In genomic region chr5:35740716-35741115, GRCm38 (mm10) we compare ENCODE assay signal across 19 mouse cellular contexts. TPM values are rescaled to one million over a fixed set of nuclear protein-coding genes. Genes with fewer than 3 reads are reported as not detected.
DNase-seq lines count a peak whose midpoint lies in the region; ATAC-seq and TF ChIP-seq lines count a peak whose summit lies in the region.
"Had no signal": no experiment of that assay in that cellular context is flagged by ENCODE, and none has a peak within 500 bp of the region (broad histone marks: within the 10 kb centered on the region; RNA-seq: fewer than 3 reads in every experiment).

No protein-coding gene starts in this region.

- H3K9me3 ChIP-seq in kidney, postnatal 0 days (replicated peaks; ENCODE audit: low read length) = no peaks in the 10 kb centered on the region
- H3K9me3 ChIP-seq in E14TG2a.4 (ENCODE audit: low read length) (no peaks in the 10 kb centered on the region), ES-Bruce4 (replicated peaks; ENCODE audit: control insufficient read depth, insufficient read depth, low read length, poor library complexity, severe bottlenecking) (no peaks in the 10 kb centered on the region)
- H3K9me3 ChIP-seq in intestine, postnatal 0 days (ENCODE audit: control insufficient read depth) = no peaks in the 10 kb centered on the region
- H3K9me3 ChIP-seq: forebrain, embryonic 12.5 days; hindbrain, embryonic 15.5 days; limb, embryonic 13.5 days; liver, embryonic 12.5 days; megakaryocyte, embryonic 14.5 days; midbrain, embryonic 13.5 days had no signal

- 24% methylated on average over 10 of the region's 10 CpGs for WGBS in kidney, postnatal 0 days
- 25% methylated on average over 10 of the region's 10 CpGs for WGBS in intestine, postnatal 0 days
- 22% methylated on average over 10 of the region's 10 CpGs for WGBS in thymus, adult 2 months

- no peaks in the 10 kb centered on the region for H3K27me3 ChIP-seq in kidney, postnatal 0 days (ENCODE audit: insufficient read depth, low read length)
- H3K27me3 ChIP-seq in E14TG2a.4 (ENCODE audit: insufficient read depth, low read length) = no peaks in the 10 kb centered on the region
- H3K27me3 ChIP-seq in ES-Bruce4 (ENCODE audit: control insufficient read depth, insufficient read depth, low read length, poor library complexity, severe bottlenecking) = no peaks in the 10 kb centered on the region
- H3K27me3 ChIP-seq in intestine, postnatal 0 days (replicated peaks; ENCODE audit: control insufficient read depth, insufficient read depth, low read length) = no peaks in the 10 kb centered on the region
- no peaks in the 10 kb centered on the region for H3K27me3 ChIP-seq in thymus, adult 2 months (ENCODE audit: control insufficient read depth, insufficient read depth, low read length)

- H3K27ac ChIP-seq in kidney, postnatal 0 days = peak overlapping the region; percentile 80
- H3K27ac ChIP-seq in ES-Bruce4 (ENCODE audit: insufficient read depth, low read length) = peak overlapping the region; percentile 59
- H3K27ac ChIP-seq in intestine, postnatal 0 days (ENCODE audit: low read depth, low read length) = peak overlapping the region; percentile 91; the same call in 1 of the 2 replicates
- H3K27ac ChIP-seq in thymus, adult 2 months (ENCODE audit: control insufficient read depth, insufficient read depth, low read length) = no peak overlapping the region
- H3K27ac ChIP-seq: forebrain, embryonic 12.5 days; hindbrain, embryonic 15.5 days; limb, embryonic 13.5 days; liver, embryonic 12.5 days; midbrain, embryonic 13.5 days had no signal

- H3K4me3 ChIP-seq in kidney, postnatal 0 days (replicated peaks; ENCODE audit: low read depth, low read length) = no peak overlapping the region
- peak overlapping the region; percentile 60 for H3K4me3 ChIP-seq in E14TG2a.4 (replicated peaks; ENCODE audit: low read length)
- H3K4me3 ChIP-seq in ES-Bruce4 (ENCODE audit: low read depth, low read length) = 0 out of 2 replicates have a peak overlapping the region, but pooled peaks have one; percentile 5
- no peak overlapping the region for H3K4me3 ChIP-seq in intestine, postnatal 0 days (ENCODE audit: low read depth, low read length)
- no peak overlapping the region for H3K4me3 ChIP-seq in thymus, adult 2 months (ENCODE audit: control insufficient read depth, insufficient read depth, low read length)
- H3K4me3 ChIP-seq: forebrain, embryonic 12.5 days; heart, adult 2 months; hindbrain, embryonic 15.5 days; limb, embryonic 13.5 days; liver, embryonic 12.5 days; megakaryocyte, embryonic 14.5 days; midbrain, embryonic 13.5 days had no signal

- TF ChIP-seq EP300 in ES-Bruce4 (IDR thresholded peaks at IDR 0.05; ENCODE audit: insufficient read depth, low read depth, low read length) = peak; percentile 45; the same call in 1 of the 2 replicates

- H3K36me3 ChIP-seq in kidney, postnatal 0 days (ENCODE audit: insufficient read depth, low read length) = no peaks in the 10 kb centered on the region
- no peaks in the 10 kb centered on the region for H3K36me3 ChIP-seq in E14TG2a.4 (ENCODE audit: insufficient read depth, low read length)
- no peaks in the 10 kb centered on the region for H3K36me3 ChIP-seq in ES-Bruce4 (ENCODE audit: control insufficient read depth, insufficient read depth, low read length, poor library complexity, severe bottlenecking)
- no peaks in the 10 kb centered on the region for H3K36me3 ChIP-seq in intestine, postnatal 0 days (ENCODE audit: control insufficient read depth, insufficient read depth)
- no peaks in the 10 kb centered on the region for H3K36me3 ChIP-seq in thymus, adult 2 months (ENCODE audit: control insufficient read depth, insufficient read depth, low read length)
- H3K36me3 ChIP-seq: forebrain, embryonic 12.5 days; hindbrain, embryonic 15.5 days; limb, embryonic 13.5 days; liver, embryonic 12.5 days; midbrain, embryonic 13.5 days had no signal

- TF ChIP-seq CTCF in kidney, postnatal 0 days (IDR thresholded peaks at IDR 0.05; ENCODE audit: low read depth) = no peak
- TF ChIP-seq CTCF in E14TG2a.4 (conservative IDR thresholded peaks at IDR 0.05; ENCODE audit: low read length) (no peak), ES-Bruce4 (IDR thresholded peaks at IDR 0.05; ENCODE audit: low read depth, low read length) (no peak)
- no peak for TF ChIP-seq CTCF in intestine, postnatal 0 days (IDR thresholded peaks at IDR 0.05; ENCODE audit: low read depth)
- no peak for TF ChIP-seq CTCF in thymus, adult 2 months (IDR thresholded peaks at IDR 0.05; ENCODE audit: borderline replicate concordance, control insufficient read depth, extremely low read depth, insufficient read depth, low read length, poor library complexity)

- TF ChIP-seq POLR2A in ES-Bruce4 (IDR thresholded peaks at IDR 0.05; ENCODE audit: insufficient read depth, low read length) = no peak
- TF ChIP-seq POLR2A in thymus, adult 2 months (IDR thresholded peaks at IDR 0.05; ENCODE audit: control insufficient read depth, extremely low read depth, insufficient read depth, low read length, poor library complexity) = no peak

- peaks cover 31% of the 10 kb centered on the region; the same call in 1 of the 2 replicates for H3K4me1 ChIP-seq in kidney, postnatal 0 days (replicated peaks; ENCODE audit: insufficient read depth, low read length)
- H3K4me1 ChIP-seq in E14TG2a.4 (replicated peaks; ENCODE audit: low read depth, low read length) (peaks cover 57% of the 10 kb centered on the region), ES-Bruce4 (ENCODE audit: control insufficient read depth, insufficient read depth, low read length) (peaks cover 12% of the 10 kb centered on the region)
- peaks cover 13% of the 10 kb centered on the region; the same call in 1 of the 2 replicates for H3K4me1 ChIP-seq in intestine, postnatal 0 days (replicated peaks; ENCODE audit: control insufficient read depth, insufficient read depth, low read length)
- H3K4me1 ChIP-seq in thymus, adult 2 months (replicated peaks; ENCODE audit: control insufficient read depth, insufficient read depth, low read length) = peaks cover 6% of the 10 kb centered on the region
- H3K4me1 ChIP-seq: hindbrain, embryonic 15.5 days; midbrain, embryonic 13.5 days had no signal

- no peak for ATAC-seq in kidney, postnatal 0 days (replicated peaks; ENCODE audit: low FRiP score, low read depth)
- ATAC-seq in intestine, postnatal 0 days = no peak
- no peak for ATAC-seq in erythroblast, adult 5-6 weeks (replicated peaks; ENCODE audit: low FRiP score, poor library complexity, severe bottlenecking)
- ATAC-seq: midbrain, embryonic 13.5 days had no signal

- H3K9ac ChIP-seq in kidney, postnatal 0 days (ENCODE audit: low read depth, low read length) = no peak overlapping the region
- no peak overlapping the region for H3K9ac ChIP-seq in ES-Bruce4 (ENCODE audit: low read depth, poor library complexity, severe bottlenecking)
- no peak overlapping the region for H3K9ac ChIP-seq in intestine, postnatal 0 days (ENCODE audit: low read depth, low read length)
- H3K9ac ChIP-seq: forebrain, embryonic 12.5 days; hindbrain, embryonic 15.5 days; limb, embryonic 13.5 days; liver, embryonic 12.5 days; midbrain, embryonic 13.5 days had no signal

- no peak for DNase-seq in kidney, postnatal 0 days (ENCODE audit: low spot score)
- DNase-seq in kidney, postnatal 10 days = no peak
- DNase-seq in thymus, adult 2 months = no peak
- DNase-seq: cerebellum, adult 9-10 months; gastrocnemius, postnatal 36 days; kidney, postnatal 4 days; thymus, postnatal 4 days had no signal

- no peak overlapping the region for H3K4me2 ChIP-seq in kidney, postnatal 0 days (ENCODE audit: low read length)
- H3K4me2 ChIP-seq in intestine, postnatal 0 days (replicated peaks; ENCODE audit: low read depth) = peak overlapping the region; percentile 66
- H3K4me2 ChIP-seq: forebrain, embryonic 12.5 days; hindbrain, embryonic 15.5 days; limb, embryonic 13.5 days; liver, embryonic 12.5 days; midbrain, embryonic 13.5 days had no signal

RNA-seq across cellular contexts. Expression of gene Sh3tc1, which starts 0.9 kb away (rescaled TPM):
- polyA plus RNA-seq in kidney, postnatal 0 days (2015; fragmentation: Nextera tagmentation; extraction: Ambion mirVana) = 19.0 and 21.4 TPM in 2 replicates
- polyA plus RNA-seq in ES-Bruce4 (2011; ENCODE audit: insufficient read depth, insufficient read length, low read depth, missing spikeins) = 3.6 and 5.1 TPM in 2 replicates
- polyA plus RNA-seq in intestine, postnatal 0 days (2015; fragmentation: Nextera tagmentation; extraction: Ambion mirVana) = 18.3 and 18.7 TPM in 2 replicates
- polyA plus RNA-seq in thymus, adult 2 months (2012; rRNA removed) = 4.4 and 5.2 TPM in 2 replicates
- total RNA-seq in erythroblast, adult 5-6 weeks (2015; ENCODE audit: low replicate concordance) = 0.63 and 1.3 TPM in 2 replicates
- total RNA-seq in erythroblast, adult 5-6 weeks (2017; ENCODE audit: low replicate concordance) = 1.8 and 2.2 TPM in 2 replicates

RNA-seq across cellular contexts. Expression of gene Ablim2, which starts 17.0 kb away (rescaled TPM):
- polyA plus RNA-seq in kidney, postnatal 0 days (2015; fragmentation: Nextera tagmentation; extraction: Ambion mirVana) = 3.2 and 3.9 TPM in 2 replicates
- 3.8 and 6.1 TPM in 2 replicates for polyA plus RNA-seq in ES-Bruce4 (2011; ENCODE audit: insufficient read depth, insufficient read length, low read depth, missing spikeins)
- 1.9 and 2.0 TPM in 2 replicates for polyA plus RNA-seq in intestine, postnatal 0 days (2015; fragmentation: Nextera tagmentation; extraction: Ambion mirVana)
- polyA plus RNA-seq in thymus, adult 2 months (2012; rRNA removed) = 4.0 and 4.5 TPM in 2 replicates
- total RNA-seq in erythroblast, adult 5-6 weeks (2015; ENCODE audit: low replicate concordance) = not detected in 2 replicates
- total RNA-seq in erythroblast, adult 5-6 weeks (2017; ENCODE audit: low replicate concordance) = not detected in 2 replicates
- total RNA-seq: monocyte, adult 5-6 weeks had no signal

Comparison
In these comparisons a context has a peak if more than half of its experiments do, and no peak if none do; other contexts are left out.
1. H3K4me3 ChIP-seq: peak in E14TG2a.4 (single experiment) and ES-Bruce4 (single experiment); none in kidney, postnatal 0 days (single experiment), intestine, postnatal 0 days (single experiment) and thymus, adult 2 months (single experiment).